Mouse (Mus musculus) heart, adult 2 months (tissue): Measurements from ENCODE around the gene Dock1.

Source experiments
- CTCF ChIP-seq: fragments of 200-600 bp; IDR thresholded peaks from 2 replicates; pipeline ENCODE4 v1.8.1; 2022; ENCODE audit warnings: antibody characterized with exemption, mild to moderate bottlenecking, moderate library complexity
- EP300 ChIP-seq: fragments of 200-500 bp; IDR thresholded peaks from 2 replicates; pipeline ENCODE4 v1.6.1; 2011; ENCODE audit warnings: low read depth, low read length, control low read depth; ENCODE audit not compliant: insufficient read depth

DNA sequence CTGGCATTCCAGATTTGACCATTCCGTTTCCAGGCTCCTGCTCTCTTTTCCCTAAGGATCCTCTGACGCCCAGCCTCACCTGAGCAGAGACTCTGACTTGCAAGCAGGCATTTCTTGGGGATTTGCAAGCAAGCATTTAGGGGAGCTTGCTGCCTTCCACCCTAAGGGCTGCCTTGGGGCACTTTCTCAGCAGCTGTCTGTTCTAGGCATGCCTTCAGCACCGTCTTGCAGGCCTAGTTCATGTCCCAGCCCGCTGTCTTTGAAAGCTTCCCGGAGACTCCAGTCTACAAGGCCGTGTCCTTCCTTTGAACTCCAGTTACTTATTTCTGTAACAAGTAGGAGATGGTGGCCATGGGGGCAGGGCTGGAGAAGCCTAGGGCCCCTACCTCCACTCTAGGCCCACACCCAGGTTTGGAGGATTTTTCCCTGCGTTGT lies 1.0 kb downstream of the Dock1 start:
- no peak for TF ChIP-seq EP300
- TF ChIP-seq CTCF = no peak
